Mouse (Mus musculus) neural tube, embryonic 10.5 days (tissue): ENCODE measurements at regions not wholly inside any gene's neighbourhood (a gene's known extent, or its start where the extent isn't known, plus 50 kb on each side); places are given as distances from the start of the nearest gene placed in this dataset.
A peak's percentile ranks its signal among the peaks of the same experiment; 100 is the strongest.

ENCODE experiments used
- DNase-seq: peaks from one replicate; pipeline ENCODE4 v3.0.0-alpha.2; 2017; ENCODE audit warnings: low spot score; ENCODE audit errors: extremely low spot score

GRCm38 (mm10) chr11:24372616-24373015, 294.8 kb downstream of the Bcl11a start:
- DNase-seq = no peak

GRCm38 (mm10) chr11:24373301-24373700, 295.4 kb downstream of the Bcl11a start:
- no peak for DNase-seq

- DNase-seq = no peak
Observed at GRCm38 (mm10) chr11:24377530-24377929, 299.7 kb downstream of the Bcl11a start.

- DNase-seq = no peak
Observed at GRCm38 (mm10) chr11:24390578-24390977, 312.7 kb downstream of the Bcl11a start.

GRCm38 (mm10) chr11:24391385-24391784, 313.5 kb downstream of the Bcl11a start:
- DNase-seq = no peak

- DNase-seq = no peak
Observed at GRCm38 (mm10) chr11:24395478-24395877, 317.6 kb downstream of the Bcl11a start.

- no peak for DNase-seq
Observed at GRCm38 (mm10) chr11:24396911-24397310, 319.1 kb downstream of the Bcl11a start.

- no peak for DNase-seq
Observed at GRCm38 (mm10) chr11:24397710-24398109, 319.9 kb downstream of the Bcl11a start.

- peak; percentile 10 for DNase-seq
Observed at GRCm38 (mm10) chr11:24401151-24401550, 323.3 kb downstream of the Bcl11a start.

GRCm38 (mm10) chr11:24402127-24402526, 324.3 kb downstream of the Bcl11a start:
- DNase-seq = peak; percentile 8

GRCm38 (mm10) chr11:24414804-24415203, 336.9 kb downstream of the Bcl11a start:
- DNase-seq = peak; percentile 14

- DNase-seq = peak; percentile 3
Observed at GRCm38 (mm10) chr11:24422066-24422775, 344.4 kb downstream of the Bcl11a start.

- DNase-seq = peak; percentile 8
Observed at GRCm38 (mm10) chr11:24423278-24423677, 345.4 kb downstream of the Bcl11a start.

- peak; percentile 16 for DNase-seq
Observed at GRCm38 (mm10) chr11:24426995-24427883, 349.4 kb downstream of the Bcl11a start.

- no peak for DNase-seq
Observed at GRCm38 (mm10) chr11:24448608-24449007, 370.8 kb downstream of the Bcl11a start.

GRCm38 (mm10) chr11:24452267-24452666, 374.4 kb downstream of the Bcl11a start:
- DNase-seq = no peak

GRCm38 (mm10) chr11:24464642-24465041, 386.8 kb downstream of the Bcl11a start:
- no peak for DNase-seq

- DNase-seq = no peak
Observed at GRCm38 (mm10) chr11:24467458-24467857, 389.6 kb downstream of the Bcl11a start.

GRCm38 (mm10) chr11:24470469-24470868, 392.6 kb downstream of the Bcl11a start:
- no peak for DNase-seq

GRCm38 (mm10) chr11:24472617-24473367, 394.9 kb downstream of the Bcl11a start:
- no peak for DNase-seq

GRCm38 (mm10) chr11:24473368-24474010, 395.6 kb downstream of the Bcl11a start:
- no peak for DNase-seq
